Mouse (Mus musculus) intestine, postnatal 0 days (tissue): Measurements from ENCODE around the gene Eif5. TPM values are rescaled to one million over a fixed set of nuclear protein-coding genes. Genes with fewer than 3 reads are reported as not detected.

Experiments used
- ATAC-seq: fragments of 200-750 bp; cut with Nextera tagmentation; 2 replicates; pipeline ENCODE4 v1.8.0; 2017; ENCODE audit warnings: mild to moderate bottlenecking, moderate TSS enrichment, moderate library complexity
- H3K27ac ChIP-seq: fragments of 300-500 bp; sonication (generic); 2 replicates; pipeline ENCODE4 v1.5.1; 2014; ENCODE audit warnings: mild to moderate bottlenecking, low read depth, low read length, moderate library complexity
- H3K27me3 ChIP-seq: fragments of 300-500 bp; sonication (generic); replicated peaks from 2 replicates; pipeline ENCODE4 v1.6.1; 2014; ENCODE audit warnings: low read length, mixed read lengths; ENCODE audit not compliant: control insufficient read depth, insufficient read depth
- H3K36me3 ChIP-seq: fragments of 300-500 bp; sonication (generic); 2 replicates; pipeline ENCODE4 v1.6.1; 2014; ENCODE audit warnings: mild to moderate bottlenecking, moderate library complexity; ENCODE audit not compliant: control insufficient read depth, insufficient read depth
- H3K4me1 ChIP-seq: fragments of 300-500 bp; sonication (generic); replicated peaks from 2 replicates; pipeline ENCODE4 v1.6.1; 2014; ENCODE audit warnings: antibody characterized with exemption, low read length, mixed read lengths; ENCODE audit not compliant: control insufficient read depth, insufficient read depth
- H3K4me2 ChIP-seq: fragments of 300-500 bp; sonication (generic); replicated peaks from 2 replicates; pipeline ENCODE4 v1.6.1; 2014; ENCODE audit warnings: low read depth, mild to moderate bottlenecking, moderate library complexity
- H3K4me3 ChIP-seq: fragments of 300-500 bp; sonication (generic); 2 replicates; pipeline ENCODE4 v1.5.1; 2014; ENCODE audit warnings: low read depth, low read length
- H3K9ac ChIP-seq: fragments of 300-500 bp; sonication (generic); 2 replicates; pipeline ENCODE4 v1.6.1; 2014; ENCODE audit warnings: mild to moderate bottlenecking, low read depth, low read length
- H3K9me3 ChIP-seq: fragments of 300-500 bp; sonication (generic); 2 replicates; pipeline ENCODE4 v1.6.1; 2016; ENCODE audit warnings: mixed run types; ENCODE audit not compliant: control insufficient read depth
- CTCF ChIP-seq: sonication (generic); IDR thresholded peaks from 2 replicates; pipeline ENCODE4 v1.5.1; 2016; ENCODE audit warnings: low read depth, mild to moderate bottlenecking, control low read depth, antibody characterized with exemption, moderate library complexity
- WGBS: fragments of 180-500 bp; shearing (Covaris S2); extraction: QIAGEN DNeasy Blood & Tissue Kit; methylation state at CpG from one replicate; pipeline ENCODE4 v1.1.7; 2014; 5-methylcytosine and 5-hydroxymethylcytosine counted together
- polyA plus RNA-seq: library from polyadenylated mRNA; unstranded; fragments of >200 nt; fragmentation: Nextera tagmentation; extraction: Ambion mirVana; gene quantifications from 2 replicates; pipeline ENCODE4 v1.2.1, GENCODE M21; 2015

The Eif5 gene
- polyA plus RNA-seq, 1 experiment from 2014 or later: 632 TPM

DNA sequence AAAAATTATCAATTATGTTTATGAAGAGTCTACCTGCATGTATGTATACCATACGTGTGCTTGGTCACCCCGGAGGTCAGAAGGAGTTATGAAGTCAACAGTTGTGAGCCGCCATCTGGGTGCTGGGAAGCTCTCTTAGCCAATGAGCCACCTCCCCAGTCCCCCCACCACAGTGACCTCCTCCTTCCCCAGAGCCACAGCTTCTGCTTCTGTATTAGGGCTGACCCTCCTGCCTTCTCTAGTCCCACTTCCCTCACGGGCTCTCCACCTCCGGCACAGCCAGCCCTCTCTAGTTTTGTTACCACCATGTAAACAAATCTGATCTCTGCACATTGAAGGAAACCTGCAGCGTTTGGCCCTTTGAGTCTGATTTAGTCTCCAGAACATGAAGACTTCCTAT, 19.7 kb downstream of the Eif5 start:
- H3K4me2 ChIP-seq: no peak overlapping the region
- no peak overlapping the region for H3K27ac ChIP-seq
- no peaks in the 10 kb centered on the region for H3K4me1 ChIP-seq
- ATAC-seq: no peak
- TF ChIP-seq CTCF: no peak
- no peaks in the 10 kb centered on the region for H3K9me3 ChIP-seq
- no peak overlapping the region for H3K9ac ChIP-seq
- no peaks in the 10 kb centered on the region for H3K36me3 ChIP-seq
- H3K27me3 ChIP-seq: no peaks in the 10 kb centered on the region
- H3K4me3 ChIP-seq: no peak overlapping the region
- WGBS: 45% methylated on average over 6 of the region's 6 CpGs

DNA sequence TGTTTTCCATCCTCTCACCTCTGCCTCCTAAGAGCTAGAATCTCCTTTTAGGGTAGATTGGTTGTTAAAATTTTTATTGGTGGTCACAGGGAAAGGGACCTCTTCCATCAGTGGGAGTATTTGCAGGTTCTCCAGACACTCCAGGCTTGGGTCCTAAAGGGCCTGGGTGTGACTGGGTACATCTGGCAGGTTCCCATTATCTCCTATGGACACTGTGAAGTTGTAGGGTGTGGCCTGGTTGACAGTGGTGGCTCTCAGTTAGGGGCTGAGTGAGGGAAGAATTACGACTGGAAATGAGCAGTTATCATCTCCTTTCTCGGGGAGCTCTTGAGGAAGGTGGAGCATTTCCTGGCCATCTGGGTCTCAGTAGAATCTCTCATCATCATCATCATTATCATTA, 20.8 kb downstream of the Eif5 start:
- no peak for ATAC-seq
- Histone ChIP-seq H3K9me3 (no peaks in the 10 kb centered on the region), H3K27ac (no peak overlapping the region), H3K36me3 (no peaks in the 10 kb centered on the region), H3K4me3 (no peak overlapping the region), H3K4me2 (no peak overlapping the region), H3K4me1 (no peaks in the 10 kb centered on the region), H3K9ac (no peak overlapping the region), H3K27me3 (no peaks in the 10 kb centered on the region)
- TF ChIP-seq CTCF: no peak
- 29% methylated on average over 2 of the region's 2 CpGs for WGBS

DNA sequence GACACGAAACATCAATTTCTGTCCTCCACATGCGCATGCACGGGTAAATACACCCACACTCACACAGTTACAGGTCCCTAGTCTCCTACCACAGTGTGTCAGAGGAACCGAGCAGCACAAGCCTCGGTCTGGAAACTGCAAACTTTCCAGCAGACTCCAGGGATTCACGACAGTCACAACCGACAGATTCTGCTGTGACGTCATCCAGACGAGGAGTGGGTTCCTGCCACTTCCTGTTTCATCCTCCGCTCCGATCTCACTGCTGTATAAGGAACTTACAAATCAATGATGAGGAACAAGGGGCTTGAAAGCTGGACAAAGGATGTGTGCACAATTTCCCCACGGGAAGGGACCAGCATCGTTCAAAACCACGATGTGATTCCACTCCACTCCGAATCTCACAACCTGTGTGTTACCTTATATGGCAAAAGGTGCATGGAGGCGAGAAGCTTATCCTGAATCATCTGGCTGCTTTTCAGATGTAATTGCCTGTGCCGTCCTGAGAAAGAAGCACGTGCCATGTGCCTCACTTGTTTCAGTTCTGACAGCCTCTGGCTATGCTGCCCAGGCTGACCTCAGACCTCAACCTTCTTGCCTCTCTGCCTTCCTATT, 21.9 kb downstream of the Eif5 start:
- Histone ChIP-seq H3K27me3 (no peaks in the 10 kb centered on the region), H3K4me3 (peak overlapping the region; percentile 14; the same call in 1 of the 2 replicates), H3K9ac (no peak overlapping the region), H3K27ac (no peak overlapping the region), H3K4me1 (no peaks in the 10 kb centered on the region), H3K4me2 (peak overlapping the region; percentile 40), H3K9me3 (no peaks in the 10 kb centered on the region), H3K36me3 (no peaks in the 10 kb centered on the region)
- TF ChIP-seq CTCF: no peak
- WGBS: 50% methylated on average over 18 of the region's 18 CpGs
- peak; percentile 19; the same call in 1 of the 2 replicates for ATAC-seq

DNA sequence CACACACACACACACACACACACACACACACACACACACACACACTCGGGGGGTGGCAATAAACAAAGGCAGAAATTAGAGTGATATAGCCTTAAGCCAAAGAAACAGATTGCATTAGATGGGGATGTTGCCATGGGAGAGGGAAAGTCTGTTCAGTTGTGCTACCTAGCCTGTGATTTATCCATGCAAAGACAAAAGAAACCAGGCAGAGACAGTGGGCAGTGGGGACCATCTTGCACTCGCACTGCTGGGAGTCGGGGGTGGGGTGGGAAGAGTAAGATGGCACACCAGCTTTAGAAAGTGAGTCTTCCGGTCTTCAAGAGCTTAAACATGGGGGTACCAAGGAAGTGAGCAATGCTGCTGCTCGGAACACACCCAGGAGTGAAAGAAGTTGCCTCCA, 22.5 kb downstream of the Eif5 start:
- no peak overlapping the region for H3K4me2 ChIP-seq

DNA sequence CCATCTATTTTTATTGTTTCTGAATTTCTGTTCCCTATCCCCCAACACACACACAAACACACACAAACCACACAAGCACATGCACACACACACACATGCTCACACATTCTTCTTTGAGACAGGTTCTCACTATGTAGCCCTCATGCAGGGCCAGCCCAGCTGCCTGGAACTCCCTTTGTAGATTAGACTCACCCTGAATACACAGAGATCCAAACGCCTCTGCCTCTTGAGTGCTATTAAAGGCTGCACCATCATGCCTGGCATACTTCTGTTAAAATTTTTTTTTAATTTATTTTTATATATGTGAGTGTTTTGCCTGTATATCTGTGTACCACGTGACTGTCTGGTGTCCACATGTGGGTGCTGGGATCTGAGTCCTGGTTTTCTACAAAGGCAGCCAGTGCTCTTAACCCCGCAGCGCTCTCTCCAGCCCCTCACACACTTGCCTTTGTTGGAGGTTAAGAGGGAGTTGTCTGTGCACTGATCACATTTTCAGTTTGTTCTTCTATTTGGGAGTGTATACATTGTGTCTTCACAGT, 24.5 kb downstream of the Eif5 start:
- no peak overlapping the region for H3K4me3 ChIP-seq
- H3K9me3 ChIP-seq: no peaks in the 10 kb centered on the region
- H3K4me2 ChIP-seq: no peak overlapping the region
- no peak for TF ChIP-seq CTCF
- H3K27me3 ChIP-seq: no peaks in the 10 kb centered on the region
- ATAC-seq: no peak
- 30% methylated on average over 4 of the region's 4 CpGs for WGBS
- H3K9ac ChIP-seq: no peak overlapping the region
- no peaks in the 10 kb centered on the region for H3K4me1 ChIP-seq
- no peak overlapping the region for H3K27ac ChIP-seq
- no peaks in the 10 kb centered on the region for H3K36me3 ChIP-seq

More for the DNA sequence above, 22.5 kb downstream of the Eif5 start:
- Histone ChIP-seq H3K9ac (no peak overlapping the region), H3K27ac (no peak overlapping the region), H3K36me3 (no peaks in the 10 kb centered on the region), H3K27me3 (no peaks in the 10 kb centered on the region), H3K9me3 (no peaks in the 10 kb centered on the region), H3K4me1 (no peaks in the 10 kb centered on the region), H3K4me3 (no peak overlapping the region)
- TF ChIP-seq CTCF: no peak
- no peak for ATAC-seq
- WGBS: 62% methylated on average over 5 of the region's 5 CpGs

DNA sequence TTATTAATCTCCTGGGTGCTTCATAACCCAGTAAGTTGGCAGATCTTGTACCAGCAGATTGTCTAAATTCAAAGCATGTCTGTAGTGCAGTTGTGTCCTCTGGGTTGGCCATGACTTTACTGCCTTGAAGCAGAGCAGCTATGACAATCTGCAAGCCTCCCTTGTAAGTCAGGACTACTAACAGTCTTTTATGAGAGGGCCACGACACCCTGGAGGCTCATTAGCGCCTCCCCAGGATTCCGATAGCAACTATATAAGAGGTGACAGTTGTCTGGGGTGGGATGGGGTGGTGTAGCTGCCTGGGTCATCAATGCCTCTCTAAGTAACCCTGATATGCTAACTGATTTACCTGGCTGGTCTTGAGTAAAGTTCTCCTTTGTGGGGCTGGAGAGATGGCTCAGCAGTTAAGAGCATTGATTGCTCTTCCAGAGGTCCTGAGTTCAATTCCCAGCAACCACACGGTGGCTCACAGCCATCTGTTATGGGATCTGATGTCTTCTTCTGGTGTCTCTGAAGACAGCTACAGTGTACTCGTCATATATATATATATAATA, 25.3 kb downstream of the Eif5 start:
- Histone ChIP-seq H3K27ac (no peak overlapping the region), H3K4me2 (no peak overlapping the region), H3K4me1 (no peaks in the 10 kb centered on the region), H3K9me3 (no peaks in the 10 kb centered on the region), H3K4me3 (no peak overlapping the region), H3K36me3 (no peaks in the 10 kb centered on the region), H3K27me3 (no peaks in the 10 kb centered on the region), H3K9ac (no peak overlapping the region)
- peak; percentile 45 for TF ChIP-seq CTCF
- WGBS: 43% methylated on average over 5 of the region's 5 CpGs
- no peak for ATAC-seq
